Comparison of ENCODE assay signal across 35 mouse cellular contexts in the genomic region with DNA sequence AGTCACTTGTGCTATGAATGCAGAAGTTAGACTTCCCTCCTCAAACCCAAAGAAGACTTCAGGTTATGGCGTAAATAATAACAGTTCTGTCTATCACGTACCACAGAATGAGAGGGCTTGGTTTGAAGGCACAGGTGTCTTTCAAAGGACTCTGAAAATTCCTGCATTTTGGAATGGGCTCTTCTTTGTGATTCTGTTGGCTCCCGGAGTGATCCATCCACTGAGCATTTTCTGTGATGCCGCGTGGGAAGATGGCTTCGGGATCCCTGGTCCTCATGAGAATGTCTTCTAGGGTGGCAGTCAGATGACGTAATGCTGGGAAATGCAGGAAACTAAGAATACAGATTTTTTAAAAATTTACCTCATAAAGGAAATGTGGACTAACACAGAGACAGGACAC. TPM values are rescaled to one million over a fixed set of nuclear protein-coding genes. Genes with fewer than 3 reads are reported as not detected.
"Had no signal": no experiment of that assay in that cellular context is flagged by ENCODE, and none has a peak within 500 bp of the region (broad histone marks: within the 10 kb centered on the region; RNA-seq: fewer than 3 reads in every experiment).

No protein-coding gene starts in this region.

- H3K4me3 ChIP-seq: embryonic facial prominence, embryonic 10.5 days; embryonic facial prominence, embryonic 12.5 days; embryonic facial prominence, embryonic 13.5 days; embryonic facial prominence, embryonic 15.5 days; erythroblast, embryonic 14.5 days; forebrain, embryonic 10.5 days; forebrain, embryonic 12.5 days; forebrain, embryonic 13.5 days; forebrain, embryonic 15.5 days; gastrocnemius, adult 2 months; heart, adult 2 months; heart, embryonic 10.5 days had no signal

- H3K27ac ChIP-seq: embryonic facial prominence, embryonic 10.5 days; embryonic facial prominence, embryonic 12.5 days; embryonic facial prominence, embryonic 13.5 days; embryonic facial prominence, embryonic 15.5 days; forebrain, embryonic 10.5 days; forebrain, embryonic 12.5 days; forebrain, embryonic 13.5 days; forebrain, embryonic 15.5 days; gastrocnemius, adult 2 months; heart, adult 2 months; heart, embryonic 10.5 days had no signal

- ATAC-seq: forebrain, embryonic 13.5 days; forebrain, embryonic 14.5 days; forebrain, embryonic 15.5 days; forebrain, embryonic 16.5 days; forebrain, postnatal 0 days had no signal

- H3K27me3 ChIP-seq: embryonic facial prominence, embryonic 12.5 days; embryonic facial prominence, embryonic 13.5 days; embryonic facial prominence, embryonic 15.5 days; forebrain, embryonic 12.5 days; forebrain, embryonic 13.5 days; forebrain, embryonic 15.5 days had no signal

- H3K9me3 ChIP-seq: embryonic facial prominence, embryonic 10.5 days; embryonic facial prominence, embryonic 12.5 days; embryonic facial prominence, embryonic 13.5 days; embryonic facial prominence, embryonic 15.5 days; forebrain, embryonic 10.5 days; forebrain, embryonic 12.5 days; forebrain, embryonic 13.5 days; forebrain, embryonic 15.5 days; heart, embryonic 10.5 days had no signal

- H3K4me2 ChIP-seq: embryonic facial prominence, embryonic 12.5 days; embryonic facial prominence, embryonic 13.5 days; embryonic facial prominence, embryonic 15.5 days; forebrain, embryonic 12.5 days; forebrain, embryonic 13.5 days; forebrain, embryonic 15.5 days had no signal

- H3K36me3 ChIP-seq: embryonic facial prominence, embryonic 10.5 days; embryonic facial prominence, embryonic 12.5 days; embryonic facial prominence, embryonic 13.5 days; embryonic facial prominence, embryonic 15.5 days; forebrain, embryonic 10.5 days; forebrain, embryonic 12.5 days; forebrain, embryonic 15.5 days; heart, embryonic 10.5 days had no signal

- H3K4me1 ChIP-seq: embryonic facial prominence, embryonic 10.5 days; embryonic facial prominence, embryonic 12.5 days; embryonic facial prominence, embryonic 13.5 days; embryonic facial prominence, embryonic 15.5 days; forebrain, embryonic 10.5 days; forebrain, embryonic 12.5 days; forebrain, embryonic 13.5 days; forebrain, embryonic 15.5 days; heart, embryonic 10.5 days had no signal

- H3K9ac ChIP-seq: embryonic facial prominence, embryonic 12.5 days; embryonic facial prominence, embryonic 13.5 days; embryonic facial prominence, embryonic 15.5 days; forebrain, embryonic 12.5 days; forebrain, embryonic 13.5 days; forebrain, embryonic 15.5 days; forebrain, postnatal 0 days had no signal

- DNase-seq: cerebellum, adult 9-11 months; cerebellum, postnatal 10 days; cerebellum, postnatal 14 days; cerebellum, postnatal 25 days; cerebellum, postnatal 36 days; embryo, embryonic 11 days; forebrain, postnatal 0 days; gastrocnemius, adult 2 months; gastrocnemius, postnatal 10 days; gastrocnemius, postnatal 14 days; gastrocnemius, postnatal 25 days; heart, adult 11 months; heart, adult 18-20 months; heart, adult 2 months had no signal

RNA-seq across cellular contexts. Expression of a gene that starts 10.6 kb away (rescaled TPM):
- total RNA-seq: common myeloid progenitor, adult 5-6 weeks; gastrocnemius, adult 18-20 months; gastrocnemius, adult 2 months; gastrocnemius, adult 8-10 months; gastrocnemius, postnatal 10 days; gastrocnemius, postnatal 14 days; gastrocnemius, postnatal 25 days; gastrocnemius, postnatal 4 days; granulocyte monocyte progenitor cell, adult 5-6 weeks; heart, adult 18-20 months; heart, adult 2 months; heart, adult 8-10 months had no signal
- polyA plus RNA-seq: embryonic facial prominence, embryonic 10.5 days; embryonic facial prominence, embryonic 11.5 days; embryonic facial prominence, embryonic 12.5 days; embryonic facial prominence, embryonic 13.5 days; erythroblast, embryonic 14.5 days; forebrain, embryonic 10.5 days; forebrain, embryonic 11.5 days; forebrain, embryonic 12.5 days; forebrain, embryonic 13.5 days; forebrain, embryonic 14.5 days; gonadal fat pad, adult 2 months; heart, adult 2 months had no signal

RNA-seq across cellular contexts. Expression of a gene that starts 31.3 kb away (rescaled TPM):
- total RNA-seq: common myeloid progenitor, adult 5-6 weeks; granulocyte monocyte progenitor cell, adult 5-6 weeks had no signal
- polyA plus RNA-seq: erythroblast, embryonic 14.5 days had no signal
